Mouse (Mus musculus) lung, postnatal 4 days (tissue): ENCODE measurements at regions not wholly inside any gene's neighbourhood (a gene's known extent, or its start where the extent isn't known, plus 50 kb on each side); places are given as distances from the start of the nearest gene placed in this dataset.
A peak's percentile ranks its signal among the peaks of the same experiment; 100 is the strongest.

ENCODE experiments used
- DNase-seq, 2 experiments: peaks; one replicate each; pipeline ENCODE4 v3.0.0; 2021

DNA sequence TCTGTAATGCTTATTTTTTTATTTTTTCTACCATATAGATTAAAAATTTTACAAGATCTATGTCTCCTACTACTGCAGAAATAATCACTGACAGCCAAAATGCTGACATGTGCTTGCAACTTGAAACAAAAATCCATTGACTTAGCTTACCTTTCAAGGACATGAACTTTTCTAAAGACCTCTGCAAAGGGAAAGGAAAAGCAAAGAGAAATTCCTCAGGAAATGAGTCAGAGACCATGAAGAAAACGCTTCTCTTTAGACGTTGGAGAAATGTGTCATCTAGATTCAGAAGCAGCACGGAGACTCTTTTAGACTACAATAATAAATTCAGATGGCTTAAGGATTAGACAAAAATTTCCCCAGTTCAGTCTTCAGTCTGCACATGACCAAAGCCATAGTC is 2188.6 kb upstream of the Tenm3 start:
- no peak for DNase-seq

DNA sequence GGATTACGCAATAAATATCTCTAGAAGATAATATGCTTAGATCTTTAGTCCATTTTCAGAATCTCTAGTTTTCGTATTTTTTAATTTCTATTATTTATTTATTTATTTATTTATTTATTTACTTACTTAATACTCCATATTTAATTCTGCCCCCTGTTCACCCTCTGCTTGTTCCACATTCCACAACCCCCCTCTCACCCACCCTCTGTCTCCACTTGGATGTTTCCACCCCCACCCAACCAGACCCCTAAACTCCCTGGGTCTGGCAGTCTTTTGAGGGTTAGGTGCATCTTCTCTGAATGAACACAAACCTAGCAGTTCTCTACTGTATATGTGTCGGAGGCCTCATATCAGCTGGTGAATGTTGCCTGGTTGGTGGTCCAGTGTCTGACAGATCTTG is 2166.8 kb upstream of the Tenm3 start:
- no peak for DNase-seq

DNA sequence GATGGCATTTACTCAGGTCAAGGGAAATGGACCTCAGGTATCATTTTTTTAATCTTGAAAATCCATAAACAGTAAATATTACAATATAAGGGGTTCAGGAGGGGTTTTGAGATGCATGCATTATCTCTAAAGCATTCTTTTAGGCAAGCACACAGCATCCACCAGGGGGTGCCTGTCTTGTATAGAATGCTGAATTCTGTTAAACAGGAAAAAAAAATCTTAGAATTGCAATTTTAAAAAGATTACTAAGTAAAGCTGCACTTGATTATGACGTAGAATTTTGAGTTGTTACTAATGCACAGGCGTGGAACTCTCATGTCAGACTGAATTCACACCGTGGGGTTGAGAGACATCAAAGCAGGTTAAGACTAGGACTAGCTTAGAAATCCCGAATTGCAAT is 2123.6 kb upstream of the Tenm3 start:
- DNase-seq: no peak

DNA sequence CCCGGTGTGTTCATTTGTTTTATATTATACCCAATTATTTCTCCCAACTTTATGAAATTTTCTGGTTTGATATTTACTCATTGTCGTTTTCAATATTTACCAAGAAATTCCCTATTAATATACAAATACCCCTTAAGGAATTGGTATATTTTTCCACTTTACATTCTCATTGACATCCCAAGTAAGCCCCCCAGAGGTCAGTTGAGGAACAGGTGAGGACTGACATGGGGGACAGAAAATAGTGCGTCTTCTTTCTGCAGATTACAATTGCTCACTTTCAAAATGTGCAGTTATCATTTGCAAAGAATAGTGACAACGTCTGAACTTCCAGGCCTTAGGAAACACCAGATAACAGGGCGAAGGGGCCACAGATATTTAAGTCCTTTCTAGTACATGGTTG is 2073.8 kb upstream of the Tenm3 start:
- DNase-seq: no peak

DNA sequence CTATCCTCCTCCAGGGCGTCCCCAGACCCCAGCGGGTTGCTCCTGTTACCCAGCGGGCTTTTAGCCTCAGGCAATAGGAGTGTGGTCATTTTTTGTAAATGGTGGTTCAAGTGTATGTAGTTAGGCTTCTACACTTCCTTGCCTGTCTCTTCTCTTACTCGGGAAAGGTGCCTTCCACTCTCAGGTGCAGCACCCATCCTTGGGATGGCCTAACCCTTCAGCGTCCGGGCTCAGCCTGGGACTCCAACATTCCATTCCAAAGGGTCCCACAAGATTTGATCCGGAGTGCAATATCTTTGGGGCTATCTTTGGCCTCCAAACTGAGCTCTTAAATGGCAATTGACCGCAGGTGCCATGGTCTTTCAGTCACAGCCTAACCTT is 2073.0 kb upstream of the Tenm3 start:
- DNase-seq: no peak

DNA sequence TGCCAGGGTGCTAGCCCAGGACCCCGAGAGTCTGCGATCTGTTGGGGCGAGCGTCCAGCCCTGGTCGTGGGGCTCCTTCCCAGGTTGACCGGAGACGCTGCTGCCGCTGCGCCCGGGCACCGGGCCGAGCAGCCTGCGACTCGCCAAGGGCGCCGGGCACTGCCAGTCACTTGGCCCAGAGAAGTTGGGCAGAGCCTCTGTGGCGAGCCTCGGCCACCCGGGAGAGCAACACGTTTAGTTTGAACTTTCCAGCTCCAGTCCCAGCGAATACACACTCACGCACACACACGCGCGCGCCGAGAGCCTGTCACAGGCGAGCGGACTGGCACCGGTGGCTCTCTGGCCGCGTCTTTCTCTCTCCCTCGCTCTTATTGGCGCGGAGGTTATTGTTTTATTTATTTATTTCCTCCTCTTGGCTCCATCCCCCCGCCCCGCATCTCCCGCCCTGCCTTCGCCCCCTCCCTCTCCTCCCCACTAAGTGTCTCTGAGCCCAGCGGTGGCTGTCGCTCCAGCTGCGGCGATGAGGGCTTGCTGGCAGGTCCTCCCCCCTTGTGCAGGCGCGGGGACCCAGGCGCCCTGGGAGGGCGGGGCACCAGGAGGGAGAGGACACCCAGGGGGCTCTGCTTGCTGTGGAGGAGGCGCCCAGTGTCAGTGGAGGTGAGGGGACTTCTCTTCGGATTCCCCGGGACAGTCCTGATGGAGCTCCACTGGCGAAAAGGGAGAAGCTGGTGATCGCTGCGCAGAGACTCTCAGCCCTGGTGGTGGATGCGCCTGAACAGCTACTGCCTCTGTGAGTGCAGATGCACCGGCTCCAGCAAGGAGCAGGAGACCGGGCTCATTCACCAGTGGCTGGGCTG is 2072.4 kb upstream of the Tenm3 start:
- DNase-seq: peak in 1 of 2 experiments; percentile 23

DNA sequence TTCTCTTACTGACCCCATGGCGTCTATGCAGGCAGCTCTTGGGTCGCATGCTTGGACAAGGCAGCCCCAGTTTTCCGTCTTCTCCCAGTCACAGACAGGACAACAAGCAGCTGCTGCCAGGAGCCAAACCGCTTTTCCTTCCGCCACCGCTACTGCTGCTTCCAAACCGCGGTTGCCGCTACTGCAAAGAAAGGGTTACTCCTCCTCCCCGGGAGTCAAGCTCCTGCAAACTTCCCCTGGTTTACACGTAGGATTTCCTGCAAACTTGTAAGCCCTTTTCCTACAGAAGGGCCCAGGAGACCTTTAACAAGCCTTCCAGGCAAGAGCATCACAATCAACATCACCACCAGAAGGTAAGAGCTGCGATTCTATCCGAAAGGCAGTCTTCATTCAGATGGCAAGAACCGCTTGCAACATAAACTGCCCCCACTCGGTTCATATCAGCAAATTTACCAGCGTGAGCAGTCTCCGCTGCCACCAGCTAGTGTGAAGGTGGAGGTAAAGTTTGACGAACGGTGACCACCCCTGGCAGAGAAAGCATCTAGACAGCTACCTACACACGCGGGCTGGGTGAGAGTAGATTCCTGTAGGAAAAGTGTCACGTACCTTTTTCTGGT is 2071.6 kb upstream of the Tenm3 start:
- DNase-seq: no peak

DNA sequence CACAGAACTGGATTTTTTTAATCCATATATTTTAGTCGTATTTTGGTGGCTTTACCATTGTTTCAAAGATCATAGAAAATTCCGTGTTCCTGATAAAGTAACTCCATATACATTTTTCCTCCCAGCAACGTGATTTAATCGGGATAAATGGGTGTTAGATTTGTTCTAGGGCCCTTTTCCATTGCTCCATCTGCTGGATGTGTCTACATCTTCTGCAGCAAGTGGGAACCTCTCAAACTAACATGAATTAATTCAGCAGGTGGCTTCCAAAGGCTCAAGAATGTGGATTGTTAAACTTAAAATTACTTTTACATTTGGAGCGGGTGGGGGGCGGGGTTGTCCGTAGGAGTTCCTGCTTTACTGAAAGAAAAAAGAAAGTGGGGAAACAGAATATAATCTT is 2070.9 kb upstream of the Tenm3 start:
- no peak for DNase-seq

DNA sequence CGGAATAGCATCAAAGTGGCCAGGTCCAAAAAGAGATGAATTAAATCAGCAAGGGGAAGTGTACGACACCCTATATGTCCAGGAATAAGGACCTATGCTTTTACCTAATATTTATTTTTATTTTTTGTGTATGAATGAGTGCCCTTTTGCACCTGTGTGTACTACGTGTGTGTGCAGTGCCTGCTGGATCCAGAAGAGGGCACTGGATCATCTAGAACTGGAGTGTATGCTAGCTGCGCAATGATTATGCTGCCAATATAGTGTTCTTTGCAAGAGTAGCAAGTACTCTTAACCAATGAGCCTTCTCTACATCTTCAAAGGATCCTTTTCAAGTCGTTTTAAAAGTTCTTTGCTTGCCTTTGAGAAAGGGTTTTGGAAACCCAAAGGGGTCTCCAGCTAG is 2034.4 kb upstream of the Tenm3 start:
- DNase-seq: no peak
